Mouse (Mus musculus): ENCODE measurements at regions not wholly inside any gene's neighbourhood (a gene's known extent, or its start where the extent isn't known, plus 50 kb on each side); places are given as distances from the start of the nearest gene placed in this dataset.

GRCm38 (mm10) chr16:29865075-29865740, 199.0 kb upstream of the Hes1 start:
- DNase-seq (ENCODE audit: low spot score in 2 of 2) = no peak

DNA sequence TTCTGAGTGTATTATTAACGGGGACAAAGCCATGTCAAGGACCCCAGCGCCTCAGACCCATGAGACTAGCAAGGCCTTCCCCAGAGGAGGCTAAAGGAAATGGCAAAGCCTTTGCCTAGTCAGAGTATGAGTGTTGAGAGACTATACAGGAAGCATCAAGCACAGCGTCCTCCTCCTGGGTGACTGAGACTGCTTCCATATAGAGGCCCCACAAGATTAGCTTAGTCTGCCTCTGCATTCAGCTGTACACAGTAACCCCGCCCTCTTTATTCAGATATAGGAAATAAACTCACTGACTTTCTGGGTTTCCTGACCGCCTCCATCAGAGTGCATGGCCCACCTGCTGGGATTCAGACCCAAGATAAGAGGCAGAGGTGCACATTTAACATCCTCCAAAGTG, 192.8 kb upstream of the Hes1 start:
- DNase-seq (ENCODE audit: low spot score in 2 of 2) = no peak

DNA sequence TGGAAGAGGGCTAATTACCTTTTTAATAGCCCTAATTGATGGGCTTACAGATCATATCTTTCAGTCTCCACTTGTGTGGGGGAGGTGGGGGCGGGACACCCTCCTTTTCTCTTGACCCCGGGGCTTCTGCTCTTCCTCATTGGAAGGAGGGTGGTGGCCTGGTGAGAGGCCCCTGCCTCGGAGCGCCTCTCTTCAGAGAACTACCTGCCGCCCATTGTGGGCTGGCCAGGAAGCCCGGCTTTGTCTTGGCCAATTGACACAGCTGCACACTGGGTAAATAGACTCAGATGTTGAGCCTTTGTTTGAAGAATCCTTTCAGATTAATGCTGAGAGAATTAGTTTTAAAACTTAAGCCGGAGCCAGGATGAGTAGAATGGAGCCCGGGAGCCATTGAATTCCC, 188.0 kb upstream of the Hes1 start:
- no peak for DNase-seq (ENCODE audit: low spot score in 2 of 2)

DNA sequence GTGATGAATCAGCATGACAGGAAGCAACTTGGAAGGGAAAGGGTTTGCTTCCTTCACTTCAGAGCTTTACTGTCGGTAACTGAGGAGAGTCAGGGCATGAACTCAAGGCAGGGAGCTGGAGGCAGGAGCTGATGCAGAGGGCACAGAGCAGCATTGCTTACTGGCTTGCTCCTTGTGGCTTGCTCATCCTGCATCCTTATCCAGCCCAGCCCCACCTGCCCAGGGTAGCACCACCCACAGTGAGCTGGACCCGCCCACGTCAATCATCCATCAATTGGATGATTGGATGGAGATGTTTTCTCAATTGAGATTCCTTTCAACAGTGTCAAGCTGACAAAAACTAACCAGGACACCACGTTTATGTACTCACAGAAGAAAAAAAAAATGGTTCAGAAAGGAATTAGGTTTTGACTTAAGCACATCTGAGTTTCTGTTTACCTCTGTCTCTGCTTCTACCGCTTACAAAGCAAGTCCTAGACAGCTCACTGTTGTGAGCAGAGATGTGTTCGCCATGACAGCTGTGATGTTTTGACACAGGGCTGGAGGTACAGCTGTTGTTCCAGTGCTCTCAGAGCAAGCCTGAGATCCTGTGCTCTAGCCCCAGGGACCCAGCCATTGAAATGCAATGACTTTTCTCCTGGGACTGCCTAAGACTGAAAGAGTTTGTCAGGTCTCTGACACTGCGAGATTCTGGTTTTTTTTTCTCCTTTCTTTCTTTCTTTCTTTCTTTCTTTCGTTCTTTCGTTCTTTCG, 186.6 kb upstream of the Hes1 start:
- DNase-seq (ENCODE audit: low spot score in 2 of 2) = no peak

GRCm38 (mm10) chr16:29879665-29880064, 184.5 kb upstream of the Hes1 start:
- DNase-seq (ENCODE audit: low spot score in 2 of 2) = no peak

DNA sequence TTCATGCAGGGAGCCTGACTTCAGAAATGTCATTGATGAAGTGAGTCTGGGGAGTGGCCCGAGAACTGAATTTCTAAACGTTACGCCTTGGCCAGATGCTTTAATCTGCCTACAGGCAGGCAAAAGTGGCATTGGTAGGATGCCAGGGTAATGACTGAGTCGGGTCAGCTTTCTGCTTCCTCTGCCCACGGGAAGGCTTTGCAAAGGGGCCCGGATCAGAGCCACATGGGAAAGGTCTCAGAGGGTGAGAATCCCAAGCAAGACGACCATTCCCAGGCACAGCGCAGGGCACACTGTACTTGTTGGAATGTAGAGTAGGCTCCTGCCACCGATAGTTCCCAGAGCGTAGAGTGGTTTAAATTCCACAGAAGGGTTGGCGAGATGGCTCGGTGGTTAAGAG, 182.7 kb upstream of the Hes1 start:
- DNase-seq (ENCODE audit: low spot score in 2 of 2) = no peak

DNA sequence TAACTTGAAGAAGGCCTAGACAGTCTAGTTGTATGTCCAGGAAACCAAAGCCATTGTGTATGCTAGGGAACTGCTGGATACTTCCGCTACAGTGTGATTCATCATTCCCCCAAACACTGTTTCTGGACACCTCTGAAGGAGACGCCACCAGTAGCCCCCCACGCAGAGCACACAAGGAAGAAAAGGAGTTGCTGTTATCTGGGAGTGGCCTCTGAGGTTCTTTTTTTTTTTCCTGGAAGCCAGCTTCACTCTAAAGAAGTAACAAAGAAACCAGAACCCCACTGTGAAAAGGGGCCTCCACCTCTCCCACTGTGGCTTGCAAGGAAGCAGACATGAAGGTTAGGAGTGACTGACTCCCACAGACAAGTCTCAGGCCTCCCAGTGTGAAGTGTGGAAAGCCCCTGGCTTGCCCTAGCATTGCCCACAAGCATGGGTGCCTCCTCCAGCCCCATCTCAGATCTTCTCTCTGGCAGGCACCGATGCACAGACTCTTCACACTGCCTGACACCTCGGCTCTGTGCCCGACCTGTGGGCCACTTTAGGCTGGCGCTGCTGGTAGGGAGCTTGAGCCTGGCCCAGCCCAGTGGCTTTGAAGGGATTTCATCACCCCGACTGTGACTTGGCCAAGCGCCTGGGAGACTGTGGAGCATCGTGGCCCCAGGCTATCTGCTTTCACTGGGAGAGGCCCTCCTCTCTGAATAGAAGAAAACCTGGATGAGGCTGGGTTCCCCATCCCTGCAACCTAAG, 181.8 kb upstream of the Hes1 start:
- no peak for DNase-seq (ENCODE audit: low spot score in 2 of 2)

DNA sequence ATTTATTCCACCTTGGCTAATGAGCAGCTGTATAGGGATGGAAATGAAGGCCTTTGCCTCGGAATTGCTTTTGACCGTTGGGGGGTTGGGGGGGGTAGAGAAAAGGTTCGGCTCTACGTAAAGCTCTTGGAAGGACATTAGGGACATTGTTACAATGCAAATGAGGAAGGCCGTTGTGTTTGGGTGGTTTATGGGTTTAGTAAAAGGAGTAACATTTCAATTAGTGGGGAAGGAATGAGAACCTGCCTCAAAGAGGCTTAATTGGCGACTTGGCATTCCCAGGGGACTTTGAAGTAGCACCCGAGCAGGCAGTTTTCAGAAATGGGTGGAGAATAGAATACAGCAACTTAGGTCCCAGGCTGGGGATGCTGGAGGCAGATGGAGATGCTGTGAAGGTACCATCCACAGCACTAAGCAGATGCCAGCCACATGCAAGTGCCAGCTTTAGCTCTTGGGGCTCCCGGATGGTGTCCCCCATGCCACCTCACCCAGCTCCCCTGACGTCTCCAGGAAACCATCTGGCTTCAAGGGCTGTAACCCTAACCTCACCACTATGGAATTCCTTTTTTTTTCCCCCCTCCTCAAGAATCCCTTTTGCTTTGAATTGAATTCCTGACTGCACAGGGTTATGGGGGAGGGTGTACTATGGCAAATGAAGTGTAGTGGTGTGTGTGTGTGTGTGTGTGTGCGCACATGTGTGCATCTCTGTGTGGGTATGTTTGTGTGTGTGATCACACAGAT, 180.8 kb upstream of the Hes1 start:
- no peak for DNase-seq (ENCODE audit: low spot score in 2 of 2)

DNA sequence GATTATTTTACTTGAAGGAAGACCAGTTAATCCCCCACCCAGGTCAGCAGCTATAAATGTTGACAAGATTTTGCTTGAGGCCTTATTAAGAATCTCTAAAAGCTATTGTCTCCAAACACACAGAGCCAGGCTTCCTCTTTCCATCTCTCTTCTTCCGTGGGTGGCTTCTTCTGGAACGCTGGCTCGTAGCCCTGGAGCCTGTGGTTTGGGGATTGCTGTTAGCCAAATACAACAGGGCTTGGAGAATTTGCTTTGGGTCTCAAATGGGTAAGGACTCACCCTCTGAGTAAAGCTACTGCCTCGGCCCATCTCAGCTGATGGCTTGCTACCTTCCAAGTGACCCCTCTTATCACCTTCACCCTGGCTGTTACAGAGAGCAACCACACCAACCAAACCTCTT, 179.3 kb upstream of the Hes1 start:
- DNase-seq (ENCODE audit: low spot score in 2 of 2) = no peak

GRCm38 (mm10) chr16:29886755-29887154, 177.4 kb upstream of the Hes1 start:
- DNase-seq (ENCODE audit: low spot score in 2 of 2) = no peak

DNA sequence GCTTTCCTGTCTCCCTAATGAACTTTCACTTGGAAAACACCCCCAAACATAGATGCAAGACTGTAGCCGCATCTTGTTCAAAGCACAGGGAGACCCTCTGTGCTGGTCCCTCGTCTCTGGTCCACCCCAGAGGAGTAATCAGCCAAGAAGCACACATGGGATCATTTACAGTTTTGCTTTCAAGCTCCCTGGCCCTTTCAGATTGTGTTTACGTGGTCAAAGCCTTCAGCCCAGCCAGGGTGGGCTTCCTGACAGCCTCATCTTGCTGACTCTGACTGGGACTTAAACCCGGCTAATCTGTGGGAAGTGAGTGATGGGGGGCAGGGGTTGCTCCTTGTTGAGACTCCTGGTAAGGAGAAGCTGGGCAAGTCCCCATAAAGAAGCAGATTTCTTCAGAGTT, 174.8 kb upstream of the Hes1 start:
- DNase-seq (ENCODE audit: low spot score in 2 of 2) = no peak

DNA sequence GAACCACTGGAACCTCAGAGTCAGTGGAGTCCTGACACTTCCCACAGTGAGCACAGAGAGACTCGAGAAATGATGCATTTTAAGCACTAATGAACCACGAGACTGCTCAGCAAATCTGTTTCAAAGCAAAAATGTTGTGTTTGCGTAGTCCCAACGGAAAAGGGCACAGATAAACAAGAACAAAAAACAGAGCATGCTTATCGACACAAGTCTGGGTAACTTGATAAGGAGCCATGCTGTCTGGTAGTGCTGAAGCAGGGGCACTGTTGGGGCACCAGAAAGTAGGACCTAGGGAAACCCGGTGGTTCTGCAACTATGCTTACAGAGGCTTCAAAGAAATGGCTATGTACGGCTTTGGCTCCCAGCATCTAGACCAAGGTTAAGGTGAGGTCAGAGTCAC, 172.7 kb upstream of the Hes1 start:
- no peak for DNase-seq (ENCODE audit: low spot score in 2 of 2)

DNA sequence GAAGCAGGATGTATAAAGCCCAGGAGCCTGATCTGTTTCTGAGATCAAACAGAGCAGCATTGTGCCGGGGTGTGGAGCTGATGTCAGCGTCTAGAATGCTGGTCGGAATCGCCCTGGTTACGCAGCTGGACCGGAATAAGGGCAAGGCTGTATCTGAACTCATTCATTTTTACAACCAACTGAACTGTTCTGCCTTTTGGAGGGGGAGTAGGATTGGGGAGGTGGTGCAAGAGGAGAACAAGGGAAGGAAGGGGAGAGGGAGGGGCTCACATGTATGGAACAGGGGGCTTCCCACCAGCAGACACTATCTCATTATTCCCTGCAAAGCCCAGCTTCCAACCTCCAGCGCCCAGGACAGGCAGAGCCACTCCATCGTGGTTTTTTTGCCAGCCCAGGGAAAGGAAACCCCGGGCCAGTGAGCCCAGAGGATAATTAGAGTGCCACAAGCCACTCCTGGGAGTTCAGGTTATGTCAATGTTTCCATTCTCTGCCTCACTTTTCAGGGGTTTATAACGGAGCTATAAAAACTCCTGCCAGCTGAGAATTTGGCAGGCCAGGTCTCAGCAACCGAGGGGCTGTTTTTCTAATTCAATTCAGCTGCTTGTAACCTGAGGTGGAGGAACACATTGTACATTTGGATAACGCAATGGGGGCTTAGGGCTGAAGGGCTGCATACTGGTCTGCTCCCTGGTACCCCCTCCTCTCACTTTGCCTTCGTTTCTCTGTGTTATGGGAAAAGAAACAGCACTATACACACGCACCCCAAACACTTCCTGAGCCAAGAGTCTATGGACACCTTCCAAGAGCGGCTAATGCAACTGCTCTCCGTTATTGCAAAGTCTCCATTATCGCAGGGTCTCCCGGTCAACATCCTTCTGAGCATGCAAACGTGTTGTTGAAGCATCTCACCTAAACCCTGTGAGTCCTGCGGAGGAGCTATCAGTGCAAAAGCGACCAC, 170.0 kb upstream of the Hes1 start:
- no peak for DNase-seq (ENCODE audit: low spot score in 2 of 2)

GRCm38 (mm10) chr16:29896393-29896792, 167.8 kb upstream of the Hes1 start:
- DNase-seq (ENCODE audit: low spot score in 2 of 2) = no peak

- no peak for DNase-seq (ENCODE audit: low spot score in 2 of 2)
Observed at GRCm38 (mm10) chr16:29903510-29903909, 160.7 kb upstream of the Hes1 start.

DNA sequence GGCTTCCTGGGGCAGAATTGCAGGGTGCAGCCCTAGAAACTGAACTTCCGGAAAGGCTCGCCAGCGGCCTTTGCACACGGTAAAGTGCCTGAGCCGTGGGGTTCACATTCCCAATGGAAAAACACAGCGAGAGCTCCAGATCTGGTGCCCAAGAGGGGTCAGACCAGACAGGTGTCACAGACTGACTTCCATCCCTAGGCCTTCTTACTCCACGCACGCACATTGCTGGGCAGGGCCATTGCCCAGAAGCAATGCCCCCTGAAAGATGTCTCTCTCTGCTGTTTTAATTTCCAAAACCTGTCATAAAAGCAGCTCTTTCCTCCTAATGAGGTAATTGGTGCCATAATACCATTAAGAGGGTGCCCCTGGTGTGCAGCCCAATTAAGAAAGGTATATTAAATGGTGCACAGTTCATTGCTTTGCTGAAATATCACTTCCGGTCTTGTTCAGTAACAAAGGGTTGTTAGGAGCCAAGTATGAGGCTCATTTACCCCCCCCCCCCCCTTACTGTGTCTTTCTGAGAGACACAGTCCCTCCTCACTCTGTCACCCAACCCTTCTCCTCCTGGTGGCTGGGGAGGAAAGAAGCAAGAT, 159.9 kb upstream of the Hes1 start:
- no peak for DNase-seq (ENCODE audit: low spot score in 2 of 2)

GRCm38 (mm10) chr16:29907331-29907730, 156.9 kb upstream of the Hes1 start:
- no peak for DNase-seq (ENCODE audit: low spot score in 2 of 2)

GRCm38 (mm10) chr16:29908031-29908430, 156.2 kb upstream of the Hes1 start:
- no peak for DNase-seq (ENCODE audit: low spot score in 2 of 2)

DNA sequence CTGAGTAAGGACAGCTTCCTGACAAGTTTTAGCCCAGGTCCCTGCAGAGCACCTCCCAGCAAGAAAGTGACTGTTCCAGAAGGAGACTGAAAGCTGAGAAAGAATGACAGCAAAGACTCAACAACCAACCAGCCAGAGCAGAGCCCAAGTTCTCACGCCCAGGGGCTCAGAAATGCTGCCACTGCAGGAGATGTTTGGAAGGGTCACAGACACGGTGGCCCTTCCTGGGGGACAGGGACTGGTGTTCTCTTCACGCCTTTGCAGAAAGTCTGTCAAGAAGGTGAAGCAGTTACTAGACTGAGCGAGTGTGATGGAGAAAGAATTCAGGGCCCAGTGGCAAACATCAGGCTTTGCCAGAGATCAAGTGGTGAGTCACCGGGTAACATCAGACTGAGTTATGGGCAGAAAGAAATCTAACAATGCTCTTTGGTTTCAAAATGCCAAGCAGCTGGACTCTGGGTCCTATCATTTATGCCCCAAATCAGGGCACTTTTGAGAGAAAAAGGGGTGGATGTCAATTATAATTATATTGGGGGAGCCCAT, 154.2 kb upstream of the Hes1 start:
- no peak for DNase-seq (ENCODE audit: low spot score in 2 of 2)

DNA sequence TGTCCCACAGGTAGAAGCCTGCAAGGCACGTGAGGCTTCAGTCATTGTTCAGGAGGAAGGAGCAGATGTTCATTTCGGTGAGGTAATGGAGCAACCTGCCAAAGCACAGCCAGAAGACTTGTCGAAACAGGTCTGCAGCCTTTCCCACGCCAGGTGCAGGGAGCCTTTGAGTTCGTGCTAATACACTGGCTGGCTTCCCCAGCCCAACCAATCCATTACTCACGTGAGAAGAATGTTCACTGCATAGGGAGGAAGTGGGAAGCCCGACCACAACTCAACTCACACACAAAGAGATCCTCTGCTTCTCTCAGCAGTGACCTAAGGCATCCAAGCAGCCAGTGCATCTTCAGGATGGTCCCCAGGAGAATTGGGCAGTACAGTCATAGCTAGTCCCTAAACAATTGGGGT, 153.0 kb upstream of the Hes1 start:
- no peak for DNase-seq (ENCODE audit: low spot score in 2 of 2)

Measured in frontal cortex, postnatal 14 days (tissue).